Mouse (Mus musculus): ENCODE data around the gene Zdhhc24. TPM values are rescaled to one million over a fixed set of nuclear protein-coding genes. Genes with fewer than 3 reads are reported as not detected.

The Zdhhc24 gene
- polyA plus RNA-seq, 1 experiment from 2014 or later, result 10.6 TPM

GRCm38 (mm10) chr19:4879324-4879703 is 846 bp downstream of the Zdhhc24 start:
- H3K4me2 ChIP-seq, result peak overlapping the region; percentile 96
- H3K9me3 ChIP-seq, result no peaks in the 10 kb centered on the region
- peak overlapping the region; percentile 90 for H3K9ac ChIP-seq
- no peaks in the 10 kb centered on the region for H3K36me3 ChIP-seq
- H3K27me3 ChIP-seq, result no peaks in the 10 kb centered on the region
- peaks cover 14% of the 10 kb centered on the region for H3K4me1 ChIP-seq
- H3K4me3 ChIP-seq, result peak overlapping the region; percentile 92
- no peak overlapping the region for H3K27ac ChIP-seq
- 58% methylated on average over 10 of the region's 10 CpGs for WGBS
- ATAC-seq (ENCODE audit: borderline replicate concordance, extremely low read depth, low FRiP score, low TSS enrichment), result no peak

DNA sequence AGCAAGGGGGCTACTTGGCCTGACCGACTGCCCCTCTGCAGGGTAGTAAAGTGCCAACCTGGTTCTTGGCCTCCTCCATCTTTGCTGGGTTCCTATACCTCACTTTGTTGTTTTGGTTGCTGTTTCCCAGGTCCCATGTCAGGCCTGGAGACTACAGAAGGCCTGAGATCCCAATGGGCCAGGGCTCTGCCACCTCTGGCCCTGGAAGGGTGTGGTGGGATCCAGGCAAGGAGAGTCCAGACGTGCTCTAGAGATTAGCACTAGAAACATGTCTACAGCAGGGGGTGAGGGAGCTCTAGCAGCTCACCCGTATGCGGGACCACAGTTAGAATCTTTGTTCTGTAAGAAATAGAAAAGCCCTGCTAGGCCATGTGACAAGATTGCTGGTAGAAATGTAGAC is 5.5 kb downstream of the Zdhhc24 start:
- Histone ChIP-seq H3K4me1 (peaks cover 4% of the 10 kb centered on the region; the same call in 1 of the 2 replicates), H3K27ac (no peak overlapping the region), H3K9ac (no peak overlapping the region), H3K4me2 (no peak overlapping the region), H3K27me3 (no peaks in the 10 kb centered on the region), H3K4me3 (no peak overlapping the region), H3K36me3 (no peaks in the 10 kb centered on the region), H3K9me3 (no peaks in the 10 kb centered on the region)
- no peak for ATAC-seq (ENCODE audit: borderline replicate concordance, extremely low read depth, low FRiP score, low TSS enrichment)
- WGBS, result 89% methylated on average over 4 of the region's 4 CpGs

DNA sequence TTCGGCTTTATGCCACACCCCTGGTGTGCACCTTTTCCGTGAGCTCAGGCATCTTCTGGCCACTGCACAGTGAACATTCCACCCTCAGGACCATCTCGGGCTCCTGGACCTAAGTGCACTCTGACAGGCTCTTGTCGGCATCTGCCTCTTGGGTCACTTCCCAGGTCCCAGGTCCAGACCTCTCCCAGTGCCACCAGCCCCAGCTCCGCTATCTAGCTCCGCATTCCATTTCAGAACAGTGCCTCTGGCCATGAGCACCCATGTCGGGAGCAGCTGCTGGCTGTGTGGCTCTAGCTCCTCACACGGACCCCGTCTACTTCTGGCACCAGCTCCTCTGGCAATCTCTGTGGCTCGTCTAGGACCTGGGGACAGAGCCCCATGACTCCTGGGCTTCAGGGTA is 11.3 kb downstream of the Zdhhc24 start:
- 81% methylated on average over 10 of the region's 10 CpGs for WGBS

GRCm38 (mm10) chr19:4891798-4892197 is 13.3 kb downstream of the Zdhhc24 start:
- WGBS, result 70% methylated on average over 3 of the region's 3 CpGs
- H3K4me2 ChIP-seq, result no peak overlapping the region
- H3K4me1 ChIP-seq, result no peaks in the 10 kb centered on the region
- no peaks in the 10 kb centered on the region for H3K9me3 ChIP-seq
- H3K36me3 ChIP-seq, result no peaks in the 10 kb centered on the region
- no peak overlapping the region for H3K4me3 ChIP-seq
- no peak overlapping the region for H3K9ac ChIP-seq
- no peaks in the 10 kb centered on the region for H3K27me3 ChIP-seq
- H3K27ac ChIP-seq, result no peak overlapping the region
- no peak for ATAC-seq (ENCODE audit: borderline replicate concordance, extremely low read depth, low FRiP score, low TSS enrichment)

More for the DNA sequence above, 11.3 kb downstream of the Zdhhc24 start:
- ATAC-seq (ENCODE audit: borderline replicate concordance, extremely low read depth, low FRiP score, low TSS enrichment), result no peak
- Histone ChIP-seq H3K9ac (no peak overlapping the region), H3K4me1 (no peaks in the 10 kb centered on the region), H3K4me3 (no peak overlapping the region), H3K9me3 (no peaks in the 10 kb centered on the region), H3K27me3 (no peaks in the 10 kb centered on the region), H3K27ac (no peak overlapping the region), H3K4me2 (no peak overlapping the region), H3K36me3 (no peaks in the 10 kb centered on the region)

DNA sequence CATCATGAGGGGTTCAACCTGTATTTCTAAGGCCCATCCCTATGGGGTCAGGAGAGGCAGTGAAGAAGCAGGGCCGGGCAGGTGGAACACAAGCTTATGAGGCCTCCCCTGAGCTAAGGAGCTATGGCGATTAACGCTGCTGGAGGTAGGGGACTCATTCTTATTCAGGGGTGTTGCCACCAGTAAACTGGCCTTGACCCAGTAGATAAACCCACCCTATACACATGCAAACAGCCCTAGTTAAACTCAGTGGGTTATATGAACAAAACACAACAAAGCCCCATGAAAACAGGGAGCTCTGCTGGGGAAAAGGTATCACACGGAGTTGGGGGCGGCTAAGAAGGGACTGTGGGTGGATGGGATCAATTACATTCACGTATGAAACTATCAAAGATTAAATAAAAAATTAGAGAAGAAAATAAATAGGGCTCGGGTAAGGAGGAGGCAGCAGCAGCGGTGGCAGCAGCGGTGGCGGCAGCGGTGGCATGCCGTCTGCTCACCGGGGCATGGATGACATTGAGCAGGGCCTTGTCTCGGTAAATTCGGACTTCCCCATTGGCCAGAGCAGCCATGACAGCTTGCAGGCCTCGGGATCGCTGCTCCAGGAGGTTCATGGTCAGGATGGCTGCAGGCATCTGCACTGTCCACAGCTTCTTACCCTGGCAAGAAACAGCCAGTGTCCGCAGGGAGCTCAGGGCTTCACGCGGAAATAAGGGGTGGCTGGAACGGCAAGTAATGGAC is 18.5 kb downstream of the Zdhhc24 start:
- Histone ChIP-seq H3K9ac (no peak overlapping the region), H3K4me2 (no peak overlapping the region), H3K36me3 (no peaks in the 10 kb centered on the region), H3K9me3 (no peaks in the 10 kb centered on the region), H3K27me3 (no peaks in the 10 kb centered on the region), H3K4me1 (no peaks in the 10 kb centered on the region), H3K27ac (no peak overlapping the region), H3K4me3 (no peak overlapping the region)
- ATAC-seq (ENCODE audit: borderline replicate concordance, extremely low read depth, low FRiP score, low TSS enrichment), result no peak
- 61% methylated on average over 21 of the region's 21 CpGs for WGBS

GRCm38 (mm10) chr19:4898972-4899371 is 20.5 kb downstream of the Zdhhc24 start:
- Histone ChIP-seq H3K36me3 (no peaks in the 10 kb centered on the region), H3K4me1 (no peaks in the 10 kb centered on the region), H3K9ac (no peak overlapping the region), H3K27me3 (no peaks in the 10 kb centered on the region), H3K4me2 (no peak overlapping the region), H3K9me3 (no peaks in the 10 kb centered on the region), H3K27ac (no peak overlapping the region), H3K4me3 (no peak overlapping the region)
- ATAC-seq (ENCODE audit: borderline replicate concordance, extremely low read depth, low FRiP score, low TSS enrichment), result no peak
- WGBS, result 60% methylated on average over 9 of the region's 9 CpGs

DNA sequence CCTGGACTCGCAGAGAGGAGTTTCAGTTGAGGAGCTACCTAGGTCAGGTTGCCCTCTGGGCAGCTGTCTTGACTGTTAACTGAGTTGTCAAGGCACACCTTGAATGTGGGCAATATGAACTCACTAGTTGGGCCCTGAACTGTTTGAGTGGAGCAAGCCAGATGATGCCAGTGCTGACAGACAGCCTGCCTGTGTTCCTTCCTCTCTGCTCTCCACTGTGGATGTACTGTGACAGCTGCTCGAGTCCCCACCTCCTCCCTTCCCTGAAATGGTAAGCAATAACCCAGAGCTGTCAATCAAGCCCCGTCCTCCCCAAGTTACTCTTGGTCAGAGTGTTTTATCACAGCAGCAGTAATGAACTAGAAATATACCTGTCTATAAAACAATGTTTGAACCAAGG is 21.4 kb downstream of the Zdhhc24 start:
- Histone ChIP-seq H3K27ac (no peak overlapping the region), H3K36me3 (no peaks in the 10 kb centered on the region), H3K4me3 (no peak overlapping the region), H3K27me3 (no peaks in the 10 kb centered on the region), H3K9me3 (no peaks in the 10 kb centered on the region), H3K9ac (no peak overlapping the region), H3K4me1 (no peaks in the 10 kb centered on the region), H3K4me2 (no peak overlapping the region)
- WGBS, result 79% methylated on average over 3 of the region's 3 CpGs
- ATAC-seq (ENCODE audit: borderline replicate concordance, extremely low read depth, low FRiP score, low TSS enrichment), result no peak

DNA sequence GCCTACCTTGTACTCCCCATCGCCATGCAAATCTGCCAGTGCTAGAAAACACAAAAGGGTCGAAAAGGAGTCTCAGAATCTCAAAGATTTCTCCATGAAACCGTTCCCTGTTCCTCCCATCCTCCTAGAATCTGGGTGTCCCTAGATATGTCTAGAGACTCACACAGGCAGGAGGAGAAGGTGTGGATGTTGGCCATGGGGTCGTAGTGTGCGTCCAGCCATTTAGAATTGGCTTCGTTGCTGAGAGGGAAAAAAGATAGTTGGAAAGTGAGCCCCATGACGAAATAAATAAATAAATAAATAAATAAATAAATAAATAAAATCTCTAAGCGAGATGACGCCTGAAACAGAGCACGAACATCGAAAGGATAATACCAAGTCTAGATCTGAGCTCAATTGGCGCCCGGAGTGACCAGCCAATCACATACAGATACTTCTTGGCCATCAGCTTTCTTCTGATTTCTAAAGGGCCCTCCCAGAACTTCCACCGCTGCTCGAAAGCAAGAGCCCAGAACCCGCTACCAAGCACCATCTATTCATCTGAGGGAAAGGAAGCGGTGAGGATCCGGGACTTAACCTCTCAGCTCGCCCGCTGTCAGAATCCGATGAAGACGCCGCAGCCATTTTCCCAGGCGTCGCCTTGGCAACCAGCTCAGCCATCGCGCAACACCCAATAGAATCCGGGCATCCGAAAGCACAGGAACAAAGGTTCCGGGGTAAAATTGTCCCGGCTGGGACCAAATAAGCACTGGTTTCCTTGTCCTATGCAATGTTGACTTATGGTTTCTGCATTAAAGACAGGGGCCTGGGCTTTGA is 27.7 kb downstream of the Zdhhc24 start, which contains the start of gene Bbs1:
Gene Bbs1 (minus strand): TSS at position 650 of the 816 bp plus-strand sequence.
- ATAC-seq (ENCODE audit: borderline replicate concordance, extremely low read depth, low FRiP score, low TSS enrichment), result 0 out of 2 replicates have a peak, but pooled peaks have one; percentile 34
- Histone ChIP-seq H3K4me2 (peak within 1 kb of the TSS; percentile 76), H3K4me3 (peak within 1 kb of the TSS; percentile 75), H3K36me3 (peaks cover 34% of the 10 kb centered on the region), H3K9me3 (no peaks in the 10 kb centered on the region), H3K27me3 (no peaks in the 10 kb centered on the region), H3K4me1 (peaks cover 9% of the 10 kb centered on the region), H3K9ac (peak within 1 kb of the TSS; percentile 54), H3K27ac (no peak within 1 kb of the TSS)
- WGBS, result 8% methylated on average over 31 of the region's 31 CpGs

GRCm38 (mm10) chr19:4908107-4908506 is 29.6 kb downstream of the Zdhhc24 start:
- no peak overlapping the region for H3K4me2 ChIP-seq
- no peak overlapping the region for H3K9ac ChIP-seq
- H3K36me3 ChIP-seq, result peaks cover 47% of the 10 kb centered on the region
- H3K4me3 ChIP-seq, result no peak overlapping the region
- WGBS, result 78% methylated on average over 4 of the region's 4 CpGs
- H3K9me3 ChIP-seq, result no peaks in the 10 kb centered on the region
- no peak overlapping the region for H3K27ac ChIP-seq
- peaks cover 9% of the 10 kb centered on the region for H3K4me1 ChIP-seq
- no peaks in the 10 kb centered on the region for H3K27me3 ChIP-seq
- no peak for ATAC-seq (ENCODE audit: borderline replicate concordance, extremely low read depth, low FRiP score, low TSS enrichment)

GRCm38 (mm10) chr19:4909376-4909775 is 30.9 kb downstream of the Zdhhc24 start:
- no peaks in the 10 kb centered on the region for H3K9me3 ChIP-seq
- no peak overlapping the region for H3K4me3 ChIP-seq
- no peaks in the 10 kb centered on the region for H3K27me3 ChIP-seq
- H3K36me3 ChIP-seq, result peaks cover 59% of the 10 kb centered on the region
- no peak overlapping the region for H3K9ac ChIP-seq
- 88% methylated on average over 7 of the region's 7 CpGs for WGBS
- H3K4me2 ChIP-seq, result no peak overlapping the region
- peaks cover 9% of the 10 kb centered on the region for H3K4me1 ChIP-seq
- H3K27ac ChIP-seq, result no peak overlapping the region
- ATAC-seq (ENCODE audit: borderline replicate concordance, extremely low read depth, low FRiP score, low TSS enrichment), result no peak

GRCm38 (mm10) chr19:4915924-4916603 is 37.6 kb downstream of the Zdhhc24 start:
- H3K27ac ChIP-seq, result no peak overlapping the region
- no peaks in the 10 kb centered on the region for H3K4me1 ChIP-seq
- no peaks in the 10 kb centered on the region for H3K9me3 ChIP-seq
- WGBS, result 89% methylated on average over 15 of the region's 15 CpGs
- H3K4me3 ChIP-seq, result no peak overlapping the region
- no peaks in the 10 kb centered on the region for H3K27me3 ChIP-seq
- ATAC-seq (ENCODE audit: borderline replicate concordance, extremely low read depth, low FRiP score, low TSS enrichment), result no peak
- H3K9ac ChIP-seq, result no peak overlapping the region
- no peak overlapping the region for H3K4me2 ChIP-seq
- peaks cover 87% of the 10 kb centered on the region for H3K36me3 ChIP-seq

DNA sequence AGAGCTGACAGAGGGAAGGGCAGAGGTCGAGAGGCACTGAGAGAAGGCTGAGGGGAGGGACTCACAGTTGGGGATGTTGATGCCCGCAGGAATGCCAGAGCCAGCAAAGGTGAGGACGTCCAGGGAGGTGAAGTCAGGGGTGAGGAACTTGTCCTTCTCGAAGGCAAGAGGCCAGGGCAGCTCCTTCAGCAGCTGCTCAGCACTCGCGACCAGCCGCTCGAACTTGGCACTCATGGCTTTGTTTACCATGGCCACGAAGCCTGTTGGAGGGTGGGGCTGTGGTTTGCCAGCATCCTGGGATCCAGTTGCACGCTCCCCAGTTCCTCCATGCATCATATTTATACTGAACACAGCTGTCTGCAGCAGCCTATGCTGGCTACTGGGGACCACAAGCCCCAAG is 38.4 kb downstream of the Zdhhc24 start:
- ATAC-seq (ENCODE audit: borderline replicate concordance, extremely low read depth, low FRiP score, low TSS enrichment), result no peak
- peaks cover 91% of the 10 kb centered on the region for H3K36me3 ChIP-seq
- H3K27me3 ChIP-seq, result no peaks in the 10 kb centered on the region
- H3K9ac ChIP-seq, result no peak overlapping the region
- 74% methylated on average over 10 of the region's 10 CpGs for WGBS
- no peaks in the 10 kb centered on the region for H3K4me1 ChIP-seq
- no peaks in the 10 kb centered on the region for H3K9me3 ChIP-seq
- H3K4me3 ChIP-seq, result no peak overlapping the region
- no peak overlapping the region for H3K4me2 ChIP-seq
- H3K27ac ChIP-seq, result no peak overlapping the region
